Mouse (Mus musculus) retina, postnatal 7 days (tissue): ENCODE measurements around the gene Rasal2.
A peak's percentile ranks its signal among the peaks of the same experiment; 100 is the strongest.

Experiments used
- DNase-seq: peaks from one replicate; pipeline ENCODE4 v3.0.0-alpha.2; 2012; ENCODE audit warnings: low read depth, low spot score

The Rasal2 gene

DNA sequence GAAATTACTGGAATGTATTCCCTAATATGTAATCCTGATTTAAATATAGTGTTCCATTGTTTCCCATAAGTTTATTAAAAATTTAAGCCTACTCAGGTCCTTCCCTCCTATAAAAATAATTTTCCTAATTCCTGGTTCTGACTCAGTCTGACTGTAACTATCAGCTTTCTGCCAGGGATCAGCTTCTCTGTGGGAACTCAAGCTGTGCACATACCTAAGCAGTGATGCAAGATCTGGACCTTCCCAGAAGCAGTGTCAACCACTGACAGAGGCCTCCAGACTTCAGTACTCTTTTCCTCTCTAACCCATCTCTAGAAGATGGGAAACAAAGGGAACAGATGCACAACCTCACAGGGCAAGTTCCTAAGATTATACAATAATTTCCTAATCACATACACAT, 68.9 kb downstream of the Rasal2 start:
- DNase-seq: no peak

DNA sequence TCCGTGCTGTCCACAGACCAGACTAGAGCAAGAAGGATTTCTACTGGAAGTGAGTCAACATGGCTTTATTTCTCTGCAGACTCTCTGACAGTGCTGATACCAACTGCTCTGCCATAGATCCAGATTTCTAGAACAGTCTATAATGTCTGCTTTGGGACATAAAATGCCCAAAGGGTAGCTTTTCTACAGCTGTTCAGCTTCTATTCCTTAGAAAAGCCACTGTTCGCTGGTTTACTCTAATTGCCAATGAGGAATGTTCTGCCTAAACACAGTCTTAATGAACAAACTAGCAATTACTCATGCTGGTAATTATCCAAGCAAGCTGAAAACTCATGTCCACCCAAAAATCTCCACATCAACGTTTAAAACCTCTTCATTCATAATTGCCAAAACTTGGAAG, 77.6 kb downstream of the Rasal2 start:
- no peak for DNase-seq

DNA sequence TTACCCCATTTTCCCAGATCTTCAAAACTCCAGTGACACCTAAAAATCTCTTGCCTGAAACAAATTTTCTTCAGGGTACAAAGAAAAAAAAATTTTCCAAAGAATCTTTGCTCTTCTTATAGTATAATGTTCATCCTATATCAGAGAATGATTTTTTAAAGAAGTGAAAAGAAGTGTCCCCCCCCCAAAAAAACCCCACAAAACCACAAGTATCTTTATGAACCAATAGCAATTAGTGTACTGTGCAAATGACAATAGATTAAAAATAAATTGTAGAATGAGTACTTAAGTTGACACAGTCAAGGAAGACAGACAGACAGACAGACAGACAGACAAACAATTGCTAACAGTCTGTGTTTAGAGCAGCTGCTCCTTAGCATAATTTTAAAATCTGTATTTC, 84.3 kb downstream of the Rasal2 start:
- DNase-seq: no peak

DNA sequence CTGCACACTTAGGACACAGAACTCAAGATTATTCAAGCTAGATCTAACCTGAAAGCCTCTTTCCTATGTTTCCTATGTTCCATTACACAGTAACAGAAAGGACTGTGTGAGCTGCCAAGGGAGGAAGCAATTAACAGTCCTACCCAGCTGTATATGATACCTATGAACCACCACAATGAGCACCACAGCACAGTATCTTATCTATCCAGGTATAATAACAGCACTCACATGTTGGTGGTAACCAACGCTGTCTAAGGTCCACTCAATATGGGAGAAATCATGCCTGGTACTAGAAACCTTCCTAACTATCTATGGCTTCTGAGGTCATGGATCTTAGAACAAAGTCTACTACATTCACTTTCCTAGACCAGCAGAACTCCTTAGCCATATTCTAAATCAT, 89.3 kb downstream of the Rasal2 start:
- DNase-seq: no peak

DNA sequence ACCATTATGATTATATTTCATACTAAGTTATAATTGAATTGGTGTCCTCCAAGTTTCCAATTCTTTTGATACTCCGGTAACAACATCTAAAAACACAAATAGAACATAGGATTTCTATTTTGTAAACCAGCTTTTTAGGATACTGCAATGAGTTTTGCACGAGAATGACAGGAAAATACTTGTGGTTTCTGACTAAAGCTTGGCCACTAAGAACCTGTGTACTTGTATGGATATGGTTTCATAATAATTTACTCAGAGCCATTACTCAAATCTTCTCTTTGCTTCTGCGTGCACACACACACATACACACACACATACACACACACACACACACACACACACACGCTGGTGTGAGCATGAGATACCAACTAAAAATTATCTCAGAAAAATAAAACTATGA, 93.5 kb downstream of the Rasal2 start:
- no peak for DNase-seq

DNA sequence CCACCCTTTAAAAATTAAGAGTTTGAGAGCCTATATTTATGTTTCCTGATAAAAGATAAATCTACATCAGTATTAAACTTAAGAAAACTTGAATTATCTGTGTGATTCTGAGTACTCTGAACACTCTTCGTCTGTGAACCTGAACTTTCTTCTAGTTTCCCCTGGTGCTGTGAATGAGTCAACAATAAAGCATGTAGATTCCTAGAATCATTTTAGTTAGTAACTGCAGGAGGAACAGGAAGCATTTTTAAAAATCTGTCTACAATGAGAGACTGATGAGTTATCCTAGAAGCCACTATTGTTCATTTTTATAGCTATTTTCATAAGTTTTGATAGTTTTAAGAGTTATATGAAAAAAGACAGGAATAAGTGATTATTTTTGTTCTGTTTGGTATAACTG, 111.1 kb downstream of the Rasal2 start:
- DNase-seq: no peak

DNA sequence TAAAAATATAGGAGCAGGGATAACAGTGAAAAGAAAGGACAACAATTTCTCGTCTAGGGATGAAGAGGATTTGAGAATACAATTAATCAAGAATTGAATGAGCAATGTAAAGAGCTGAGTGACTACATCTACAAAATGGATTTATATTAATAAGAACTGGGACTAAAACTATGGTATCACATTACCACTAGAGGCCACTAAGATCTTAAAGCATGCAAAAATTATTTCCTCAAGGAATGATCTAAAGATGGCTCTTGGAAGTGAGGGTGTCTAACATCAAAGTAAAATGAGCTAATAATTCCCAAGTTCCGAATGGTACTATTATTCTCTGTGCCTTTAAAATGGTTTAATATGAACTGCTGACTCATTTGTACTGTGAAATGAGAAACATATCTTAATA, 112.8 kb downstream of the Rasal2 start:
- DNase-seq: no peak

DNA sequence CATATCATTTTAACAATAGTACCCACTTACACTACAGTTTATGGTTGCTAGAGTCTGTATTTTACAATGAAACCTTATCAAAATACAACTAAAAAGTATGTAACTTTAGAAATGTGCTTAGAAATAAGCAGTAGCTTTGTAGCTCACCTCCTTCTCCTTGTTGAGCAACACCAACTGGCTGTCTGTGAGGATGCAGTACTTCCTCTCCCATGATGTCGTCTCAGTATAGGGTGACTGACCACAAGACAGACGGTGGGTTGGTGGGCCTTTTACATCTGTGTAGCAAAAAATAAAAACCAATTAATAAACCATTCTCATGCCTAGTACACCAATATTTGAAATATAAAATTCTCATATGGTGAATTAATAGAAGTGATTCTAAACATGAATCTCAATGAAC, 113.4 kb downstream of the Rasal2 start:
- DNase-seq: no peak

DNA sequence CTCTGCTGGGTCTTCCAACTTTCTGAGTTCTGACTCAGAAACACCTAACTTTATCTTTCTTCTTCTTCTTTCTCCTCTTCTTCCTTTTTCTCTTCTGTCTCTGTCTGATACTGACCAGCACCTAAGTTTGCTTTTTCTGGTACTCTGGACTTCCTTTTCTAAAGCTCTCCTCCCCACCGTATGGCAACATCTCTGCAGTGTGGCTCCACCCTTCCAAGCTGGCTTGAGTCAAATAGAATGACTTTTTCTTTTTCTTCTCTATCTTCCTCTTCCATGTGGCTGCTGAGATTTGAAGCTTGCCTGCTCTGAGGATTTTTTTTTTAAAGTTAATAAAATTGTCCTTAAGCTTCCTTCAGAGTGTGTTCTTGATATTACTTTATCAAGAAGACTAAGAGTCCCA, 115.3 kb downstream of the Rasal2 start:
- no peak for DNase-seq

DNA sequence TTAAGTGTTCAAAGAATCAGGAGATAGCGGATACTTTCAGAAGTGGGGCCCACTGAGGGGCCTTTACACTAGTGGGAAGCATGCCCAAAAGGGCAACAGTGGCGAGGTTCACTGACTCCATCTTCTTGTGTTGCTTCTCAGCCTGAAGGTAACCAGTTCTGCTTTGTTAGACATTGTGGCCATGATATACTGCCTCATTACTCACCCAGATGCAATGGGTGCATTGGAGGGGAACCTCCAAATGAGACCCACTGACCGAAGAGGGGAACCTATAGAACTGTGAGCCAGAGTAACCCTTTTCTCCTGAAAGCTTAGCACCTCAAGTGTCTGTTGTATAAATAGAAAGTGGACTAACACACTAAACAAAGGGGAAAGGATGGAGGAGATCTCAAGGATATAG, 116.5 kb downstream of the Rasal2 start:
- DNase-seq: no peak

DNA sequence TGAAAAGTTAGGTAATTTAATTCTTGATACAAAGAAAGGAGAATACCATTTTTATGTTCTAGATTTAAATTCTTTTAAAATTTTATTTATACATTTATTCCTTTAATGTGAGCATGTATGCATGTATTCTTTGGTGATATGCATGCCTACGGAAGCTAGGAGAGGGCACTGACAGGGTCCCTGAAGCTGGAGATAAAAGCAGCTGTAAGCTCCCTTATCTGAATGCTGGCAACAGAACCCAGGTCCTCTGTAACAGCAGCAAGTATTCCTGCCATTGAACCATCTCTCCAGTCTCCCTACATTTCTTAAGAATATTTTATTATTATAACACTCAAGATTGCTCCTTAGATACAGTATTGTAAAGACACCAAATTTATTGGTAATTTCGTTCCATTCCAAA, 122.2 kb downstream of the Rasal2 start:
- no peak for DNase-seq

DNA sequence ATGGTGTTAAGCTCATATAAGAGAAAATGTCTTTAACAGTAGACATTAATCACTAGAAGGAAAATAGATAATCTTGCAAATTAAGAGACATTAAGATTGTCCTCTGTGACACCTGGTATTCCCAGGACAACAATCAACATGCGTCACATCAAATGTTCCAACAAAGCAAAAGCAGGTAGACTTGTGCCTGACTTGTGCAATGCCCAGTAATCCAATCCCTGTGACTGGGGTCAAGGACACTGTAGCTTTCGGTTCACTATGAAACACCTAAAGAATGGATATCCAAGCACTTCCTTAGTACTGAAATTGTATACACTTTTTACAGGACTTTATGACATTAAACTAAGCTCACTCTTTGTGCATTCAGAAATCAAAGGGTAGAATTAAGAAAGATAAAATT, 123.1 kb downstream of the Rasal2 start:
- no peak for DNase-seq

DNA sequence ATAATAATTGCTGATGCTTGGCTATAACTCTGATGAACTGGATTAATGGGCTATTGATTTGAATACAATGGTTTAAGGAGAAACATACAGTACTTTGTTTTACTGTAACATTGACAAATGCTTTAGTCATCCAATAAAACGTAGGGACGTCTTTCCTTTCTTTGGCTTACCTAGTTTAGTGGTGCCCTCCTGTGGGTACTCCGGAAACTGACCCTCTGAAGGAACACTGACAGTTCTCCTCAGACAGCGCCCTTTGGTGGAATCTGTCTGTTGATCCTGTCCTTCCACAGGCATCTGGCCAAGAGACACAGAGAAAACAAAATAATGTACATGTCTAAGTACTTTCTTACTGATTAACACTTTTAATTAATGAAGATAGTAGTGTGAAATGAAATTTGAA, 125.8 kb downstream of the Rasal2 start:
- DNase-seq: peak; percentile 24

DNA sequence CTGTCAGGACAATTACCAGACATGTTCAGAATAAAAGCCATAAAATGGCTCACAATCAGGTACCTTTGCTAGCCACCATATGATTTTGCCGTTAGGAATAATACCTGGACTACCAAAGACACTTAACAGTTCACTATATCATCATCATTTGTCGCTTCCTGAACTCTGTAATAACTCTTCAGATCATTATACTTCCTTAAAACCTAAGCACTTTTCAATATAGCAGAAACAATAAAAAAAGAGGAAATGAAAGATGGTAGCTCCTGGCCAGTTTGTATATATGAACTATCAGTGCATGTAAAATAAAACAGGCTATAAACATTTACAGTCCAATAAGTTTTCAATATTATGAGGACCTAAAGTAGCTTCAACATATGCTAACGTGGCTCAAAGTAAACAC, 127.0 kb downstream of the Rasal2 start:
- DNase-seq: no peak

DNA sequence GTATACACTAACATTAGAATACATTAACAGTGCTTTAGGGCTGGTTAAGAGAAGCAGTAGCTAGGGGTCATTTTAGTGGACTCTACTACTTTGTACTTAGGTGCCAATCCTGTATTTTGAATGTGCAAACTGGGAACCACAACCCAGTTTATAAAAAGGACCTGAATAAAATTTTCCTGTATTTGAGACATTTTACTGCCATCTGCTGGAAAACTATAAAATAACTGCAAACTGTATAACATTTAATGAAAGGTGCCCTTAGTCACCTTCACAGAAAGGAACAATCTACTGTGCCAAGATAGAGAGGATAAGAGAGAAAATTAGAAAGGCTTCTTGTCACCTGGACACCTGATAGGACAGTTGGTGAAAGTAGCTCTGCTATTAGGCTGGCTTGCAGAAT, 131.6 kb downstream of the Rasal2 start:
- DNase-seq: peak; percentile 4

DNA sequence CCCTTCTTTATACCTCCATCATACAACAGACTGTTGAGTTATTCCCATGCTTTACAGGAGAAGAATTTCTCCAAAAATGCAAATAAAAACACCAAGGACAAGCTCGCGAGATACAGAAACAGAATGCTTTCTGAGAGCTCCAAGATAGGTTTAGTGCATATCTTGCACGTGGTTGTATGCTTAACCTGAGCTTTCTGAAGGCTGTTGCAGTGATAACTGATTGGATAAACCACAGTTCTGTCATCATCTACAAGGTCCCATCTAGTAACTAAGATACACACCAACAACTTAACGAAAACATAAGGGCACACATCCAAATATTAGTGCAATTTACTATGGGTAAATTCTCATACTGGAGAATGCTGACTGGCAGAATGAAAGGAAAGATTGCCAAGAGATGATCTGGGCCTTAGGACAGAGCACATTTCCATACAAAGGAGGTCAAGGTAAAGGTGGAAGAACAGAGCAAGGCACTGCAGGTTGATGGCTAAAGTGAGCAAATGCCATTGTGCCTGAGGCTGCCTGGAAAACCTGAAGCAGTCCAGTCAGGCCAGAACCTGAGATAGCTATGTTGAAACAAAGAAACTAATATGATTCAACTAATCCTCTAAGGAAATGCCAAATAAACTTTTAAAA, 136.6 kb downstream of the Rasal2 start:
- no peak for DNase-seq

DNA sequence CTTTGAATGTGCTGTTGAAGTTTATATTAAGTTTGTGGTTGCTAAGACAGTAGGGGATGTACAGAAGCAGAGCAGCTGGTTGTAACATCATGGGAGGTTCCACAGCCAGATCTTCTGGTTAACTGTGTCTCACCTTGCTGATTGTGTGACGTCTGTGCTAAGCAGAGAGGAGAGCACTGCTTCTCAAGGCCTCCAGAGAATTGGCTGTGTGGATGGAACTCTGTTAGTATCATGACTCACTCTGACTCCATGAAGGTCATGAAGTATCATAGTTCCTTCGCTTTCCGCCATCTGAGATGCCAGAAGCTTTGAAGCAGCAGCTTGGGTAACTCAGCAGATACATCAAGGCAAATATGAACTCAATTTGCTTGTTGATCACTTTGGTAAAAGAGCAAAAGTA, 144.5 kb downstream of the Rasal2 start:
- DNase-seq: no peak

DNA sequence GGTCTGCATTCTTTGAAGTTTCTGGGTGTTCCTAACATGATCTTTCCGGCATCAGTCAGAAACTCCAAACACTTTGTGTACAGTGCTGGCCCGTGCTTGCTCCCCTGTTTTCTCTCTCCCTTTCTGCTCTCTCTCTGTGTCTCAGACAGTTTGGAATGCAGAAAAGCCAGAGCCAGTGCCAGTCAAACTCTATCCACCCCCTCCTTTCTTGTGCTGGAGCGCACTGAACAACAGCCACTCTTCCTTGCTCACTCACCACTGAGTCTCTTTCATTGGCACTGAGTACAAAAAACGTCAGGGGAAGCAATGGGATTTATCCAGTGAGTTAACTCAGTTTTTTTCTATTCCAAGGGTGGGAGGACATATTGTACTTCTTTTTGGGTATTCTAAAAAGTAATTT, 155.8 kb downstream of the Rasal2 start:
- no peak for DNase-seq

DNA sequence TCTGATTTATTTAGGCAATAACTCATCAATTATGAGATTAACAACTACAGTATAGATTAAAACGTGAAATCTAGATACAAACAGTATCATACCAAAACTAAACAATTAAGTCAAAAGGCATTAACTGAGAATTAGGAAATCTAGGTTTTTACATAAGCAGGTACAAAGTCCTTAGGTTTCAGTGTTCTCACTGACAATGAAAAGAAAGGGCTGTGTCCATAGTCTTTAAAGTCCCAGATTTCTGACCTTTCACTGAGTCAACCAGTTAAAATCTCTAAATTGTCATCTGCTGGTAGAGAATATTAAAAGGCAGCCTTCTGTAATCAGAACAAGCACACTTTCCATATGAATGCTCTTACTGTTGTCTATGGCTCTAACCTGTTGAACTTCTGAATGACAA, 156.6 kb downstream of the Rasal2 start:
- DNase-seq: no peak

DNA sequence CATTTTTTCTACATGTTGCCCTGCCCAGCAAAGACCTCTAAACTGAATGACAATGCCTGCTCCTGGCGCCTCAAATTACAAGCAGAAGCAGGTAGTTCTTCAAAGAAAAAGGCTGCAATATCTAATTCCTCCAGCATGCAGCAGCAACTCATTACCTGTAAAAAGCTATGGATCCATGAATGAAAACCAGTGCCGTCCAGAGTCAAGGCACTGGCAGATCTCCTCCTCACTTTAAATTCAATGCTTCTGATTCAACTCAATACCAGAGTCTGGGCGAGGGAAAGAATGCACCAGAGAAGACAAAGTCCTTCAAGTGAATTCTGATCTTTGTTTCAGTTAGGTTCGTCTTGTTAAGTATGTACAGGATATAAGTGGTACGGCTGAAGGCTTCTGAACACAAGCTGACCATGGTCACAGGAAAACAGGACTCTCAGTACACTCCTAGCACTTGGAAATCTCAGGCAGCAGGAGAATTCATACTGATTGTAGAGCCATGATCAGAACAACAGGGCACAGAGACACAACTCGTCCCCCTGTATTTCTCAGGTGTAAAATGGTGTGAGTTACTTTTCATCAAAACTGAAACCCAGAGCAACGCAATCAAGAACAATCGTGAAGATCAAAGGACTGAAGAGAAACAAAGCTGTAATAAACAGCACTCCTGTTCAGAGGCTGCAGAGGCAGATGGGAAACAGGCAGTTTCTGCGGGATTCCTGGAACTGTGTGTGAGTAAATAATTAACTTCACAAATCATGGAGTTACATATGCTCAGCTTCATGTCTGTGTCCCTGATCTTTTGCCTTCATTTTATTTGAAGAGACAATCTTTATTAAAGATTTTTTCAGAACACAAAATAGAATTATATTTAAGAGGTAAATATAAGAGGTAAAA, 158.6 kb downstream of the Rasal2 start:
- no peak for DNase-seq

DNA sequence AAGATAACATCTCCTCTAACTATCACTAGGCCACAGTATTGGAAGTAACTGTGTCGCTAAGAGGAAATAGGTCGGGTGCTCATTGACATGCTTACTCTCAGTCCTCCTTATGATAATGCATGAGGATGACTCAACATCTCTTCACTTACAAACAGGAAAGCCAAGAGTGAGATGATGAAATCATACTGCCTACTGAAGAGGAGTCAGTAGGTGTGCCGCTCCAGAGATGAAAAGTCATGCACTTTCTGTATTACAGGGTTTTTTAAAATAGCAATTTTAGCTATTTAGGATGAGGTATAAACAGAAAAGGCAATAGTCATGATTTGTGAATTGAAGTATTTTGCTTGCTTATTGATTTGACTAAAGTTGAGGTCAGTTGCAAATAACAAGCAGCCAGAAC, 164.3 kb downstream of the Rasal2 start:
- DNase-seq: no peak

DNA sequence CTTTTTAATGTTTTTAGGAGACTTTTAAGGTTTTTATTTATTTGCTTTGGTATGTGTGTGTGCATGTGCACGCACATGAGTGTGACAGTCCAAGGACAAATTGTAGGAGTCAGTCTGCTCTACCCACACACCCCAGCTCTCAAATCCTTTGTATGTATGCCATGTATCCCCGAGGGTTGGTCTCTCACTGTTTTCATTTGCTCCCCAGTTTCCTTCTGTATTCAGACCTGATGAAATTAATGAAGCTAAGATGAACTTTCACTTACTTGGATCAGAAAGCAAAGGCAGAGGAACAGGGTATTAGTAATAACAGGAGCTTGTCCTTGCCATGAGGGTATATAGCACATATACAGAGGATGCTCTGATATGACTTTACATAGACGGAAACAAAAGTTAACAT, 165.1 kb downstream of the Rasal2 start:
- no peak for DNase-seq

DNA sequence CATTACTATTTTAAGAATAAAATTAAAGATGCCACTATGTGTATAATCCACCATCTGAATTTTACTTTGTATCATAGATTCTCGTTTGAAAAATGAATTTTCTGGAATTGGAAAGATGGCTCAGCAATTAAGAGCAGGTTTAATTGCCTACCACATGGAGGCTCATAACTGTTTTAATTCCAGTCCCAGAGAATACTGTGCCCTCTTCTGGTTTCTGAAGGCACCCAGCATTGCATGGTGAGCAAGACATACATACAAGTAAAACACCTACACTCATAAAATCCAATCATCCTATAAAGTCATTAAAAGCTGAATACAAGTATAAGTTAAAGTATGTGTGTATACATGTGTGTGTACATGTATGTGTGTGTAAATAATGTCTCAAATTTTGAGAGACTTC, 165.6 kb downstream of the Rasal2 start:
- DNase-seq: no peak

DNA sequence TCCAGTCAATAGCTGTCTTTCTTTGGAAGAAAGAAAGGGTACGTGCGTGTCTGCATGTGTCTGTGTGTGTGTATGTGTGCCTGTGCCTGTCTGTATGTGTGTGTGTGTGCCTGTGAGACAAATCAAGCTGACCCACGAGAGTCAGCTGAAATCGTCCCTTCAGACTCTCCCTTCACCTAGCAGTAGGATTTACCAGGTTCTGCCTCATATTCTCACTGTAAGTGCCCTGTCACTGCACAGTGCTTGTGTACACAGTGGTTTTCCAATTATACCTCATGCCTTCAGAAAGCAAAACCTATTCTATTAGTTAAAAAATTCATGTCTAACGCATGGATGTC, 168.0 kb downstream of the Rasal2 start:
- peak; percentile 6 for DNase-seq
